Mouse (Mus musculus) E14TG2a.4 (cell line): Measurements from ENCODE around the gene Rbfox1.

ENCODE experiments used
- CTCF ChIP-seq: conservative IDR thresholded peaks from 2 replicates; pipeline ENCODE4 v1.5.1; 2014; ENCODE audit warnings: low read length
- POU5F1 ChIP-seq: IDR thresholded peaks from 2 replicates; pipeline ENCODE4 v1.6.1; 2014; ENCODE audit warnings: low read length, borderline replicate concordance

- no peak for TF ChIP-seq POU5F1
- TF ChIP-seq CTCF: no peak
Measured at GRCm38 (mm10) chr16:7083937-7084336, 1198.8 kb downstream of the Rbfox1 start.
